Mouse (Mus musculus): ENCODE data around the gene Ilkap.

GRCm38 (mm10) chr1:91412286-91413029, 13.8 kb upstream of the Ilkap start:
- no peak for TF ChIP-seq MYOD1 (IDR thresholded peaks at IDR 0.05; ENCODE audit: control insufficient read depth, insufficient read length, low read depth)
- no peak for TF ChIP-seq CTCF (IDR thresholded peaks at IDR 0.05; ENCODE audit: control insufficient read depth, insufficient read depth, insufficient read length)
- no peak for TF ChIP-seq MYOG (IDR thresholded peaks at IDR 0.05; ENCODE audit: control insufficient read depth, extremely low read depth, insufficient read length)
